Mouse (Mus musculus) thymus, adult 2 months (tissue): ENCODE results near the gene Auts2.

Experiments used
- CTCF ChIP-seq: fragments of 200-500 bp; IDR thresholded peaks from 2 replicates; pipeline ENCODE4 v1.5.1; 2012; ENCODE audit warnings: mild to moderate bottlenecking, control low read depth, low read length, moderate library complexity, borderline replicate concordance; ENCODE audit not compliant: control insufficient read depth, poor library complexity, insufficient read depth; ENCODE audit errors: extremely low read depth
- POLR2A ChIP-seq: fragments of 200-500 bp; IDR thresholded peaks from 2 replicates; pipeline ENCODE4 v1.6.1; 2012; ENCODE audit warnings: mild to moderate bottlenecking, low read length, control low read depth, moderate library complexity; ENCODE audit not compliant: control insufficient read depth, poor library complexity, insufficient read depth; ENCODE audit errors: extremely low read depth

DNA sequence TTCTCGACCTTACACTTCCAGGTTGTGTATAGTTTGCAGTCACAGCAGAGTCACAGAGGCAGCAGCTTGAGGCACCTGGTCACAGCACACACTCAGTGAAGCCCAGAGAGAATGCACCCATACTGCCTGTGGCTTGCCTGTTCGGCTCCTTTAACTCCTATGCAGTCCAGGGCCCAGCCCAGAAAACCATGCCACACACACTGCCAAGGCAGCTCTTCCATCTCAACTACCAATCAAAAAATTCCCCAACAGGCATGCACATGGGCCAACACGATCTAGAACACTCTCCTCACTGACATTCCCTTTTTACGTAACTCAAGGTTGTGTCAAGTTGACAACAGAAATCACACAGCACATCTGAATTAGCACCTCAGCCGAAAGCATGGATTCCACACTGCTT lies 374.3 kb downstream of the Auts2 start:
- no peak for TF ChIP-seq CTCF
- TF ChIP-seq POLR2A, result no peak
